Mouse (Mus musculus) ES-E14 (cell line): ENCODE measurements around the gene Hoxa3. TPM values are rescaled to one million over a fixed set of nuclear protein-coding genes. Genes with fewer than 3 reads are reported as not detected.

ENCODE experiments used
- DNase-seq: peaks from one replicate; pipeline ENCODE4 v3.0.0-alpha.2; 2013; ENCODE audit warnings: low read depth, low spot score
- H3K27ac ChIP-seq: 2 replicates; pipeline ENCODE4 v1.5.1; 2012; ENCODE audit warnings: low read depth, mild to moderate bottlenecking, low read length, moderate library complexity, mixed read lengths; ENCODE audit not compliant: poor library complexity, insufficient read depth, severe bottlenecking
- H3K36me3 ChIP-seq: 2 replicates; pipeline ENCODE4 v1.6.1; 2012; ENCODE audit warnings: mild to moderate bottlenecking, low read length, moderate library complexity, mixed read lengths; ENCODE audit not compliant: control insufficient read depth, poor library complexity, insufficient read depth, severe bottlenecking
- H3K4me1 ChIP-seq, 2 experiments: fragments of 150-350 bp in 1 of 2; sonication (generic) in 1 of 2; 2 replicates each; pipeline ENCODE4 v1.6.1; 2012; ENCODE audit warnings: low read length in 2 of 2, mild to moderate bottlenecking in 1 of 2, mixed read lengths in 1 of 2; ENCODE audit not compliant: control insufficient read depth in 2 of 2, insufficient read depth in 2 of 2, poor library complexity in 1 of 2
- H3K4me3 ChIP-seq, 2 experiments: fragments of 150-350 bp in 1 of 2; sonication (generic) in 1 of 2; 2 replicates each; pipeline ENCODE4 v1.5.1; 2012; ENCODE audit warnings: low read length in 2 of 2, low read depth in 1 of 2, mild to moderate bottlenecking in 1 of 2, mixed read lengths in 1 of 2; ENCODE audit not compliant: insufficient read depth in 1 of 2, poor library complexity in 1 of 2, severe bottlenecking in 1 of 2
- H3K9ac ChIP-seq: 2 replicates; pipeline ENCODE4 v1.6.1; 2012; ENCODE audit warnings: low read depth, mild to moderate bottlenecking, low read length, mixed read lengths; ENCODE audit not compliant: poor library complexity, insufficient read depth, severe bottlenecking
- H3K9me3 ChIP-seq: fragments of 150-350 bp; sonication (generic); 2 replicates; pipeline ENCODE4 v1.6.1; 2012; ENCODE audit warnings: low read depth, mild to moderate bottlenecking, low read length; ENCODE audit not compliant: control insufficient read depth, insufficient read depth
- CHD2 ChIP-seq: IDR thresholded peaks from 2 replicates; pipeline ENCODE4 v1.6.1; 2014; ENCODE audit warnings: mild to moderate bottlenecking, low read depth, low read length, inconsistent platforms
- HCFC1 ChIP-seq: IDR thresholded peaks from 2 replicates; pipeline ENCODE4 v1.6.1; 2012; ENCODE audit warnings: low read length, inconsistent platforms, borderline replicate concordance; ENCODE audit not compliant: insufficient read depth
- MAFK ChIP-seq: IDR thresholded peaks from 2 replicates; pipeline ENCODE4 v1.6.1; 2014; ENCODE audit warnings: mild to moderate bottlenecking, low read depth, low read length, inconsistent platforms; ENCODE audit not compliant: insufficient read depth
- ZC3H11A ChIP-seq: IDR thresholded peaks from 2 replicates; pipeline ENCODE4 v1.6.1; 2012; ENCODE audit warnings: low read depth, mild to moderate bottlenecking, inconsistent platforms, low read length, borderline replicate concordance
- ZNF384 ChIP-seq: IDR thresholded peaks from 2 replicates; pipeline ENCODE4 v1.6.1; 2012; ENCODE audit warnings: low read depth, low read length, inconsistent platforms
- in situ Hi-C, 2 experiments: fragments of 600-800 bp; cut with MboI; formaldehyde crosslinking; loops; one replicate each; pipeline ENCODE4 v1.15.1; 2025; ENCODE audit warnings: low sequenced_read_pairs in 2 of 2, inconsistent platforms in 1 of 2; ENCODE audit not compliant: unreplicated experiment in 2 of 2
- total RNA-seq: library from RNA; depleted of rRNA; stranded (reverse); fragments of 300-350 nt; gene quantifications from 2 replicates; pipeline ENCODE4 v1.2.3, GENCODE M21; 2012

The Hoxa3 gene
- total RNA-seq, 1 experiment: 0.27 TPM

DNA sequence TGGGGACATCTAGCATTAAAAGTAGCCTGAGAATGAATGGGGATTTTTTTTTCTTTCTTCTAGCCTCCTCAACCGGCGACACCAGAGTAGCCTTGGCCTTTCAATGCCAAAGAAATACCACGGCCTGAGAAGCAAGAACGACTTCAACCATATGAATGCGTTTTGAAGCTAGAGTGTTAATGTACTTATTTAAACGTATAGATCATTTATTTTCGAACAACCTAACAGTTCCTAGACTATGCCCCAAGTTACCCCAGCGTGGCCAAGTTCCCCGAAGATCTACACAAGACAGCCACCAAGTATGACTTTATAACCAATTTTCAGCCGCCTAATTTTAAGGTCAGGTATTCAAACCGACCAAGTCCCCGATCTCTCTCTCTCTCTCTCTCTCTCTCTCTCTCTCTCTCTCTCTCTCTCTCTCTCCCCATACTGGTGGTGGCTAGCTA lies 7.8 kb upstream of the Hoxa3 start:
- in situ Hi-C loops: loop anchor here (10.0 to 25.0 kb wide), 4 partner anchors 56 to 1046 kb away; partner anchors contain the start of gene Hoxa2 (in 2 of the 2)
- Histone ChIP-seq H3K9me3 (no peaks in the 10 kb centered on the region), H3K36me3 (no peaks in the 10 kb centered on the region), H3K9ac (no peak overlapping the region), H3K27ac (no peak overlapping the region), H3K4me3 (peak overlapping the region in 1 of 2 experiments; percentile 66; a peak in 1 of 4 replicates), H3K4me1 (peaks cover 0 to 8% of the 10 kb centered on the region in 2 experiments; a peak in 1 of 4 replicates)
- no peak for TF ChIP-seq MAFK
- no peak for DNase-seq

DNA sequence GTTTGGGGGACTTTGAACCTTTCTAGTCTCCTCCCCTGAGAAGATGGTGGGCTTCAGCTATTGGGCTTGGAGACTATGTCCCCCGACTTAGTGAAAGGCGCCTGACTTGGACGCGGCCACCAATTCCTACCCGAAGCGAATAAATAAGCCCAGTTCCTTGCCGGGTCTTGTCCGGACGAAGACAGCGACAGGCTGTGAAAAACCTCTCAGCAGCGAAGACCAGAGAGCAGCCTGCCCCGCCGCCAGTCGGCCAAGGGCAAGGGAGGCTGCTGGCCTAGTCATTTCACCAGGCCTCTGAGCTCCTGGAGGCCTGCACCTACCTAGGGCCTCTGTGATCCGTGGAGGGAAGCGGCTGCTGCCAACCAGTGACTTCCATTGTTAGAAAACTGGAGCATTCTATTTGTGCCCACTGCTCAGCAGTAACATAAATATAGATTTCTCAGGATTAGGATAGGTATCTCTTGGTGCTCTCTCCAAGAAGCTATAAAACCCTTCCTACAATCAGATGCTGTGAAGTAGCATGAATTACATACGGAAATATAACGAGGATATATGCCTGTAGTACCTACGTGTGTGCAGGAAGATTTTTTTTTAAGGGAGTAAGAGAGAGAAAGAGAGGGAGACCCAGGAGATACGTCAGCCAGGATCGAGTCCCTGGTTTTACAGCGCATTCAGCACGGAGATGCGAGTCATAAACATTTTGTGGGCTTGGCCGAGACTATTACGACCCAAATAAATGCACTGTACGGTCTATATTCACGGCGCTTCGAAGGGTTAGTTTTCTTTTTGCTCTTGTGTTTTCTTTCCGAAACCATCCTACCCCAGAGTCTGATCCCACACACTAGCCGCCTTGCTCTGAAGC lies 7.1 kb upstream of the Hoxa3 start:
- Histone ChIP-seq H3K36me3 (no peaks in the 10 kb centered on the region), H3K4me3 (no peak overlapping the region), H3K9ac (no peak overlapping the region), H3K9me3 (no peaks in the 10 kb centered on the region), H3K27ac (no peak overlapping the region), H3K4me1 (peaks cover 0 to 8% of the 10 kb centered on the region in 2 experiments; a peak in 1 of 4 replicates)
- in situ Hi-C loops: loop anchor here (10.0 to 25.0 kb wide), 4 partner anchors 55 to 1045 kb away; partner anchors contain the start of gene Hoxa2 (in 2 of the 2)
- no peak for DNase-seq
- TF ChIP-seq ZNF384 (no peak), CHD2 (no peak), ZC3H11A (no peak), MAFK (no peak), HCFC1 (no peak)

DNA sequence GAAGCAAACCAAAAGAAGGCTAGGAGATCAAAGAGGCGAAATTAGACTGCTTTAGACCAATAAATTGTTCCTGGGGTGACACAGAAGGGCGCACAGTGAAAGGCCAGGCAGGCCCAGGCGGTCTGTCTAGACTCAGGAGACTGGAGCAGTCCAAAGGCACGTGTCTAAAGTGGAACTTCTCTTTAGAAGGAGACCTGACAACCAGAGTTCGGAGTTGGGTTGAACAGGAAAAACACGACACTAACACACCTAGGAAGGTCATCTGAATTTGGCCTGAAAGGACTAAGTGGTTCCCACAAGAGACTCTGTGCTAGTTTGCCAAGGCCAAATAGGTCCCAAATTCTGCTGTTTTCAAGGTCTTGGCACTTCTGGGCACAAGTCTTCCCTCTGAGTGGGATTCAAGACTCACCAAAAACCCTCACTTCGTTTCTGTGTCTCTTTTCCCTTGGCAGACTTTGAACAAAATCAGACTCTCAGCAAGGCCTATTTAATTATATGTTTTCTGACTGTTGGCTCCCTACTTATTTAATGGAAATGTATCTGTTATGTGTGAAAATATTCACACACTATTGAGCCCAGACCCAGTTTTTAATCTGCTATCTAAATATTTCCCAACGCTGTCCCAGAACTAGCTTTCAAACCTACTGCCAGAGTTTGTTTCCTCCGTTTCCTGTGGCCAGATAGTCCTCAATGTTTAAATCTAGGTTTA lies 6.3 kb upstream of the Hoxa3 start:
- H3K9ac ChIP-seq: no peak overlapping the region
- H3K27ac ChIP-seq: no peak overlapping the region
- H3K9me3 ChIP-seq: no peaks in the 10 kb centered on the region
- H3K4me1 ChIP-seq: peaks cover 0 to 8% of the 10 kb centered on the region in 2 experiments; a peak in 1 of 4 replicates
- no peak for DNase-seq
- no peaks in the 10 kb centered on the region for H3K36me3 ChIP-seq
- TF ChIP-seq CHD2 (no peak), ZC3H11A (no peak), HCFC1 (no peak), MAFK (no peak), ZNF384 (no peak)
- no peak overlapping the region for H3K4me3 ChIP-seq
- in situ Hi-C loops: loop anchor here (5.0 to 25.0 kb wide), 2 partner anchors 607 to 1047 kb away; no protein-coding TSS in a partner anchor

DNA sequence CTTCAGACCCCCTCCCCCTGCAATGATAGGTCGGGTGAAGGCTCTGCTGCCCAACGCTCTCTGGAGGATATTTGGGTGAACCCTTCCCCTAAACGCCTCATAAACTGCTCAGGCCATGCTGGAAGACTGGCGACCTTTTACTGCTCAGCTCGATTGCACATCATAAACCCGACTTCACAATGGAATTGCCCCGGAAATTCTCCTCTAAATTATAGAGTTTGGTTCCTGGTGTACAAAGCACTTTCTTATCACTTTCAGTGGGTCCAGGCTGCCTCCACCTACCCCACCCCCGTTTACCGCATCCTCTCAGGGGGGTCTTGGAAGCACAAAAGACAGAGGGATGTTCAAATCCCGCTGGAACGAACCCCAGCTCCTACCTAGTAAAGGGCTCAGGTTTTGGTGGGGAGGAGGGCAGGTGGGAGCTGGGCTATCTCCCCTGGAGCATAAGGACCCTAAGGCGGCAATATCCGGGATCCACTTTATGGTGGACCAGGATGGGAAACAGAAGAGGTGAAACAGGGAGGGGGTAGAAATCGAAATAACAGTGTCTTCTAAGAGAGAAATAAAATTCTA lies 5.6 kb upstream of the Hoxa3 start:
- no peak for TF ChIP-seq MAFK
- no peak for TF ChIP-seq ZC3H11A
- TF ChIP-seq HCFC1: no peak
- TF ChIP-seq ZNF384: no peak
- no peak for TF ChIP-seq CHD2
- peaks cover 0 to 8% of the 10 kb centered on the region in 2 experiments; a peak in 1 of 4 replicates for H3K4me1 ChIP-seq
- in situ Hi-C loops: loop anchor here (5.0 to 25.0 kb wide), 2 partner anchors 606 to 1046 kb away; no protein-coding TSS in a partner anchor
- H3K27ac ChIP-seq: no peak overlapping the region
- H3K9ac ChIP-seq: no peak overlapping the region
- H3K36me3 ChIP-seq: no peaks in the 10 kb centered on the region
- H3K4me3 ChIP-seq: no peak overlapping the region
- H3K9me3 ChIP-seq: no peaks in the 10 kb centered on the region
- DNase-seq: no peak
